Mouse (Mus musculus) small intestine, adult 2 months (tissue): ENCODE measurements at regions not wholly inside any gene's neighbourhood (a gene's known extent, or its start where the extent isn't known, plus 50 kb on each side); places are given as distances from the start of the nearest gene placed in this dataset.

Experiments
- H3K27ac ChIP-seq: fragments of 200-500 bp; 2 replicates; pipeline ENCODE4 v1.5.1; 2012; ENCODE audit warnings: low read depth, low read length, control low read depth, inconsistent platforms; ENCODE audit not compliant: insufficient read depth
- H3K27me3 ChIP-seq: fragments of 200-500 bp; 2 replicates; pipeline ENCODE4 v1.6.1; 2012; ENCODE audit warnings: mild to moderate bottlenecking, moderate library complexity, low read length, inconsistent platforms; ENCODE audit not compliant: control insufficient read depth, insufficient read depth
- H3K36me3 ChIP-seq: fragments of 200-500 bp; 2 replicates; pipeline ENCODE4 v1.6.1; 2012; ENCODE audit warnings: mild to moderate bottlenecking, low read length, control low read depth, inconsistent platforms; ENCODE audit not compliant: control insufficient read depth, insufficient read depth
- H3K4me1 ChIP-seq: fragments of 200-500 bp; 2 replicates; pipeline ENCODE4 v1.6.1; 2012; ENCODE audit warnings: low read length, inconsistent platforms, mixed read lengths; ENCODE audit not compliant: control insufficient read depth, insufficient read depth, insufficient read length
- H3K4me3 ChIP-seq: fragments of 200-500 bp; 2 replicates; pipeline ENCODE4 v1.5.1; 2012; ENCODE audit warnings: low read depth, mild to moderate bottlenecking, control low read depth, inconsistent platforms, low read length, moderate library complexity
- CTCF ChIP-seq: fragments of 200-500 bp; IDR thresholded peaks from 2 replicates; pipeline ENCODE4 v1.5.1; 2012; ENCODE audit warnings: low read depth, mild to moderate bottlenecking, control low read depth, inconsistent platforms, low read length, moderate library complexity, mixed read lengths; ENCODE audit not compliant: insufficient replicate concordance, insufficient read length; ENCODE audit errors: extremely low read depth
- POLR2A ChIP-seq: fragments of 200-500 bp; IDR thresholded peaks from 2 replicates; pipeline ENCODE4 v1.6.1; 2012; ENCODE audit warnings: low read depth, mild to moderate bottlenecking, control low read depth, inconsistent platforms, low read length, moderate library complexity
- WGBS: fragments of 180-500 bp; shearing (Covaris S2); methylation state at CpG from one replicate; pipeline ENCODE4 v1.1.7; 2018; 5-methylcytosine and 5-hydroxymethylcytosine counted together

- TF ChIP-seq CTCF (no peak), POLR2A (no peak)
- H3K27ac ChIP-seq, result no peak overlapping the region
- H3K36me3 ChIP-seq, result no peaks in the 10 kb centered on the region
- whole genome bisulfite sequencing, result 80% methylated on average over 6 of the region's 6 CpGs
- no peak overlapping the region for H3K4me3 ChIP-seq
- no peaks in the 10 kb centered on the region for H3K27me3 ChIP-seq
- H3K4me1 ChIP-seq, result no peaks in the 10 kb centered on the region
Measured at GRCm38 (mm10) chr2:167740516-167741189, 51.0 kb upstream of the Tmem189 start.
